Mouse (Mus musculus) brain, embryonic 14.5 days (tissue): ENCODE data around the gene Stard7. TPM values are rescaled to one million over a fixed set of nuclear protein-coding genes. Genes with fewer than 3 reads are reported as not detected.
A peak's percentile ranks its signal among the peaks of the same experiment; 100 is the strongest.

Experiments used
- DNase-seq: peaks from one replicate; pipeline ENCODE4 v3.0.0-alpha.2; 2011; ENCODE audit warnings: low read depth
- CTCF ChIP-seq: fragments of 200-500 bp; IDR thresholded peaks from 2 replicates; pipeline ENCODE4 v1.5.1; 2012; ENCODE audit warnings: inconsistent platforms, mild to moderate bottlenecking, moderate library complexity, borderline replicate concordance; ENCODE audit not compliant: insufficient read depth, insufficient read length; ENCODE audit errors: extremely low read depth
- POLR2A ChIP-seq: fragments of 200-500 bp; IDR thresholded peaks from 2 replicates; pipeline ENCODE4 v1.6.1; 2012; ENCODE audit warnings: mild to moderate bottlenecking, inconsistent platforms, borderline replicate concordance; ENCODE audit not compliant: poor library complexity, insufficient read depth, insufficient read length, severe bottlenecking; ENCODE audit errors: extremely low read depth
- polyA plus RNA-seq: library from polyadenylated mRNA; depleted of rRNA; stranded (reverse); fragments of >200 nt; gene quantifications from 2 replicates; pipeline ENCODE4 v1.2.3, GENCODE M21; 2012; rRNA removed

Gene Stard7
- polyA plus RNA-seq, 1 experiment: 91.9 TPM

GRCm38 (mm10) chr2:127346334-127346733 is 76.3 kb downstream of the Stard7 start:
- no peak for DNase-seq
- TF ChIP-seq CTCF (peak; percentile 3; the same call in 1 of the 2 replicates), POLR2A (no peak)

GRCm38 (mm10) chr2:127347147-127347985 is 77.3 kb downstream of the Stard7 start:
- TF ChIP-seq CTCF (no peak), POLR2A (no peak)
- no peak for DNase-seq

Other genes starting within 250 kb of the Stard7 start
- gene Blvra, start 199.6 kb upstream of the Stard7 start, polyA plus RNA-seq: 11.7 and 12.7 TPM in 2 replicates
- 18.5 and 28.6 TPM in 2 replicates for gene Ncaph, start 136.3 kb upstream of the Stard7 start, polyA plus RNA-seq
- 5.5 and 6.6 TPM in 2 replicates for gene Itpripl1, start 126.8 kb upstream of the Stard7 start, polyA plus RNA-seq
- gene 1810024B03Rik, start 61.9 kb upstream of the Stard7 start, polyA plus RNA-seq: 1.2 and 1.3 TPM in 2 replicates
- gene Snrnp200, start 61.8 kb upstream of the Stard7 start, polyA plus RNA-seq: 81.5 and 98.9 TPM in 2 replicates
- 58.0 and 69.0 TPM in 2 replicates for gene Ciao1, start 22.4 kb upstream of the Stard7 start, polyA plus RNA-seq
- 57.2 and 73.6 TPM in 2 replicates for gene Tmem127, start 22.3 kb upstream of the Stard7 start, polyA plus RNA-seq
- gene Dusp2, start 65.9 kb downstream of the Stard7 start, polyA plus RNA-seq: 6.5 and 7.7 TPM in 2 replicates
- 0.03 TPM in 1 of 2 replicates, not detected in the other for gene Astl, start 68.4 kb downstream of the Stard7 start, polyA plus RNA-seq
- gene Adra2b, start 93.0 kb downstream of the Stard7 start, polyA plus RNA-seq: 0.18 and 0.30 TPM in 2 replicates
- gene Gpat2, start 155.0 kb downstream of the Stard7 start, polyA plus RNA-seq: 0.07 and 0.13 TPM in 2 replicates
- 25.8 and 30.8 TPM in 2 replicates for gene Fahd2a, start 174.3 kb downstream of the Stard7 start, polyA plus RNA-seq